Mouse (Mus musculus): ENCODE results near the gene A930017K11Rik.

A930017K11Rik gene
- long read RNA-seq, experiment 1 = 0 reads
- long read RNA-seq, experiment 2 = 0 reads

GRCm38 (mm10) chr17:25951803-25952623, at the start of gene A930017K11Rik:
Gene A930017K11Rik (minus strand): TSS chr17:25952565.
- intact Hi-C loops (cut with DNase I) = no loop called here

DNA sequence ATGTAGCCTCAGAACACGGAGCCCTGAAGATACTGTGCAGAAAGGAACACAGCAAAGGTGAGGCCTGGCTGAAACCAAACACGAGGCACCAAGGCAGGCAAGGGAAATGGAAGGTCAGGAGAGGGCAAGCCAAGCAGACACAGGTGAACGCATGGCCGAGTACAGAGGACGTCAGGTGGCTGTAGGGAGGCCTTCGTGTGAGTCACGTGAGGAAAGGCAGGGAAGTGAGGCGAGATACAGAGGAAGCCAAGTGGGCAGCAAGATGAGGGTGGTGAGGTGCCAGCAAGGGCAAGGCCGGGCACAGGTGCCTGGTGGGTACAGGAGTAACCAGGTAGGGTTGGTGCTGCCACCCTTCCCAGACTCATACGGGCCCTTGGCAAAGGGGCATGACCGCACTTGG, 46.1 kb upstream of the A930017K11Rik start:
- intact Hi-C loops (cut with DNase I) = no loop called here

GRCm38 (mm10) chr17:25993489-25993888, 41.1 kb upstream of the A930017K11Rik start:
- intact Hi-C loops (cut with DNase I) = no loop called here

GRCm38 (mm10) chr17:25992274-25992673, 39.9 kb upstream of the A930017K11Rik start:
- intact Hi-C loops (cut with DNase I) = no loop called here

GRCm38 (mm10) chr17:25990331-25990730, 38.0 kb upstream of the A930017K11Rik start:
- intact Hi-C loops (cut with DNase I) = no loop called here

DNA sequence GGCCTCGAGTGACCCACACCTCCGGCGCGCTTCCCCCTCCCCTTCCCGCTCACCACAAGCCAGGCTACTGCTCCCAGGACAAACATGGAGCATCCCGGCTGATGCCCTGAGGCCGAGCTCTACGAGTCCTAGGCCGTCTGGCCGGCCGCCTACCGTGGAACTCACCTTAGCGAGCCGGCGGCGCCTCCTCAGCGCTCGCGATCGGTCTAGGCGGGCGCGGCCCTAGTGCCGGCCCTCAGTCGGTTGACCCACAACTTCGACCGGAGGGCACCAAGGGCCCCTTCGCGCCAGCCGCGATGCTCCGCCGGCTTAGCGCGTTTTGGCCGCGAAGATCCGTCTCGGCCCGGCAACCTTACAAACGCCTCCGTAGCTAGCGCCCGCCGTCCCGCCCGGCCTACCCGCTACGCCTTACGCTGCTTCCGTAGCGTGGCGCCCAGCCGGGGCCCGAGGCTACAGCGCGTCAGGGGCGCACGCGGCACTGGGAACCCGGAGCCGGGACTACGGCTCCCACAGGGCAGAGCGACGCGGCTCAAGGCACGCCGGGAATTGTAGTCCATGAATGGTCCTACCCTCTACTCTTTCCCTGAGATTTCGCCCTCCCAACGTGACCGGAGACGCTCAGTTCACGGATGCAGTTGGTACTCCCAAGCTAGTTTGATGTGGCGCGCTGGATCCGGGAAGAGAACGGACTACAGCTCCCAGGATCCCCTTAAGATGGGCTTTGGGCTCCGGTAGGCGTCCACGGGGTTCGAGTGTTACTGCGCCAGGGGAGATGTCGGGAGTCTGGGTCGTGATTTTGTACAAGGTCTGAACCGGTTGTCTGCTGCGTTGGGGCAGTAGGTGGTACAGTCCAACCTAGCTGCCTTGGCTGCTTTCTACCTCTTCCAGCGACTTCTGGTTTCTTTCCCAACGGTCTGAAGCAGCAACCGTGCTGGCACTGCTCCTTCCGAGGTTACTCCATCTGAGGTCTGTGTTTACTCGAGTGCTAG, 33.2 kb upstream of the A930017K11Rik start, which contains the start of gene Capn15:
Gene Capn15, minus strand, starts transcription at position 491 of the 989 bp plus-strand sequence.
- intact Hi-C loops (cut with DNase I) = loop anchor here (5.0 kb wide), 1 partner anchor 103 kb away; the partner anchor contains the start of gene Wfikkn1

DNA sequence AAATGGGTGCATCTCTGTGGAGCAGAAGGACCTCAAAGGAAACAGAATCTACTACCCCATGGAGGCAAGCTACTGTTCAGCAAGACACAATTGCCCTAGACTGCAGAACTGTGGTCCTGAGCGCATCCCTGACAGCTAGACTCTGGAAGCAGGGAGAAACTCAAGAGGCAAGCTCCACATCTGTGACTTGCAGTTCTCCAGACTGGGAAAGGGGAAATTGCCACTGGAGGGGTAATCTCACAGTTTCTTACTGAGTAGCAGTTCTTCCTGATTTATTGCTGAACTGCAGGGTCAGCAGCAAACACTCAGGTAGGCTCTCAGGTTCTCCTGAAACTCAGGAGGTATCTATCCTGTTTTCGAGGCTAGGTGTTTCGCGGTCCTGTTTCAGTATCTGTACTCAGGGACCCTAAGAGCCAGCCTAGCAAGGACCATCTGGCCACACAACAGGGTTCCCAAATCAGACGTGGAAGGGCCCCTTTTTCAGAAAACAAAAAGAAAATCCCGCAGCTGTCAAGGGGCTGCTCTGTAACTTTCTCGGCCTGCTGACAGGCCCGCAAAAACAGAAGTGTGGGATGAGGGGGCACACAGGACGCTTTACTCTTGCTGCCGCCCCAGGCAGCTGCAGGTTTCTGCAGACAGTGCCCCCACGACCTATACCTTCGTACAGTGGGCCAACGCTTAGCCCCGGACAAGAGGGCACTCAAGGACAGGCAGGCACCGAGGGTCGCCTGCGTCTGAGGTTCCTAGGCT, 32.4 kb upstream of the A930017K11Rik start:
- intact Hi-C loops (cut with DNase I) = loop anchor here (5.0 kb wide), 1 partner anchor 102 kb away; the partner anchor contains the start of gene Wfikkn1

GRCm38 (mm10) chr17:25984066-25984465, 31.7 kb upstream of the A930017K11Rik start:
- intact Hi-C loops (cut with DNase I) = no loop called here

DNA sequence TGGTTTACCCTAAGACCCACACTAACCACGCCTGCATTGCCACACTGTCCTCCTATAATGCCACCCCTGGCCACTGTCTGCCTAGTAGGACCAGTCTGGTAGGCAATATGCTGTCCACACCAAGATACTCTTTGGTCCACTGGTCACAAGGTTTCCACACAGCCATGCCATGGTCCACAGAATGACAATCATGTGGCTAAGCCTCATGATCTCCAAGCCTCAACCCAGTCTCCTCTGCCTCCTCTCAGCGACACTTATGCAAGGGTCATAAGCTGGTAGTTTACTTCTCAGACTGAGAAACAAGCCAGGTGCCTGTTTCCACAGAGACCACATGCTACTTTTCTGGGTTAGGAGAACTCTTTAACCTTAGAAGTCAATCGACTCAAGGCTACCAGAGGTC, 30.5 kb upstream of the A930017K11Rik start:
- intact Hi-C loops (cut with DNase I) = no loop called here

- intact Hi-C loops (cut with DNase I) = no loop called here
These were observed 28.5 kb upstream of the A930017K11Rik start for GRCm38 (mm10) chr17:25980854-25981253.

GRCm38 (mm10) chr17:25979829-25980738, 27.7 kb upstream of the A930017K11Rik start:
- intact Hi-C loops (cut with DNase I) = no loop called here

- intact Hi-C loops (cut with DNase I) = no loop called here
These were observed 18.8 kb upstream of the A930017K11Rik start for GRCm38 (mm10) chr17:25970954-25971707.

DNA sequence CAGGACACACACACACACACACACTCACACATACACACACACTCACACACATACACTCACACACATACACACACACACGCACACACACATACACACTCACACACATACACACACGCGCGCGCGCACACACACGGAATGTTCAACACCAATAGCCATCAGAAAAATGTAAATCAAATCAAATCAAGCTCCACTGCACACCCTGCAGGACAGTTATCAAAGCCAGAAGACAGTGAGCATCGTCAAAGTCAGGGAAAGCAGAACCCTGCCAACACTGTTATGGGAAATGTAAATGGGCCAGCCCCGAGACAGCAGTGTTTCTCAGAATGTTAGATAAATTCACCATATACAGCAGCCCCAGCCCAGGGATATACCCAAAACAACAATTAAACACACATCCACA, 18.1 kb upstream of the A930017K11Rik start:
- intact Hi-C loops (cut with DNase I) = no loop called here

DNA sequence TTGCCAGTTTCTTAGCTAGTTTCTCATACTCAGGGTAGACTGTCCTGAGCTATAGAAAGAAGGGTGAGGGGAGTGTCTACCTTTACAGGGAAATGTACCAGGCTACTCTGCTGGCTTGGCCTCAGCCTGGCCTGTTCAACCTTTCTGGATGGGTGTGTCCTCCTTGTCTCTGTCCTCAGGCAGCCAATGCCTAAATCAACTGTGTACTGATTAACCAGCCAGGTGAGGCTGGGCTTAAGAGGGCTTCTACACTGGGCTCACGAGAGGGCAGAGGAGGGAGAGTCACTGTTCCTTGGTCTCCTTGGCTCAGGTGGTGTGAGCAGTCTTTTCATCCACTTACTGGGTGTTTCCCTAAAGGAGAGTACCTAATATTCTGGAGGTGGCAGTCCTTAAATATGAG, 15.8 kb upstream of the A930017K11Rik start:
- intact Hi-C loops (cut with DNase I) = no loop called here

- intact Hi-C loops (cut with DNase I) = no loop called here
These were observed 15.3 kb upstream of the A930017K11Rik start for GRCm38 (mm10) chr17:25967652-25968051.

DNA sequence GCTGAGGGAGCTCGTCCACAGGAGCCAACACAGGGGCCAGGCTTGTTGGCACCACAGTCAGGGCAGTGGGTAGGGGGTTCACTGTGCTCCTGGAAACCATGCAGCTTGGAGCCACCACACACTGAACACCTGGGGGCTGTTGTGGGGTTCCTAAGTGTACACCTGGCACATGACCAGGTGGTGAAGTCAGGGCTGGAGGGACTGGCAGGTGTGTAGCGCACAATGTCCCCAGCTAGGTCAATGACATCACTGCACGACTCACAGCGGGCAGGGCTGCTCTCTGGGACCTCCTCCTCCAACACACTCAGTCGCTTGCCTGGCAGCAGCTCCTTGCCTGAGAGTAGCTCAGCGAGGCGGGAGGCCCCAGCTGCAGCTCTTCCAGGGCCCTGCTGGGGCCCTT, 11.9 kb upstream of the A930017K11Rik start:
- intact Hi-C loops (cut with DNase I) = no loop called here

- intact Hi-C loops (cut with DNase I) = no loop called here
These were observed 10.1 kb upstream of the A930017K11Rik start for GRCm38 (mm10) chr17:25962413-25962905.

DNA sequence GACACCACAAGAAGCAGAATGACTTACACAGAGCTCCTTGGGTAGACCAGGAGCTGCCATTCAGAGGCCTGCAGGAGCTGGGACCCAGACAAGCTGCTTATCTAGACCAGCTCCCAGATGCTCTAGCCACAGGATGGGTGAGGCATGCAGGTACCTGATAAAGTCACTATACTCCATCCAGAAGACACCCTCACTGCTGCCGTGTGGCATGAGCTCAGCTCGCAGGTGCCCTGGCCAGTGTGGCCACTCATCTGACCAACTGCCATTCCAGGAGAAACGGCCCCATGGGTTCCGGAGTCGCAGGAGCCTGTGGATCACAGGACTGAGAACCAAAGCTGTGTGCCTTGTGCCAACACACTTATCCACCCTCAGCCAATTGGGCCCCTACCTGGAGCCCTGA, 9.2 kb upstream of the A930017K11Rik start:
- intact Hi-C loops (cut with DNase I) = no loop called here

All from adrenal gland (tissue).